Mouse (Mus musculus): ENCODE results near the gene Grtp1. TPM values are rescaled to one million over a fixed set of nuclear protein-coding genes. Genes with fewer than 3 reads are reported as not detected.
A peak's percentile ranks its signal among the peaks of the same experiment; 100 is the strongest.

Gene Grtp1
- polyA plus RNA-seq, 1 experiment from 2014 or later, result 19.8 TPM

DNA sequence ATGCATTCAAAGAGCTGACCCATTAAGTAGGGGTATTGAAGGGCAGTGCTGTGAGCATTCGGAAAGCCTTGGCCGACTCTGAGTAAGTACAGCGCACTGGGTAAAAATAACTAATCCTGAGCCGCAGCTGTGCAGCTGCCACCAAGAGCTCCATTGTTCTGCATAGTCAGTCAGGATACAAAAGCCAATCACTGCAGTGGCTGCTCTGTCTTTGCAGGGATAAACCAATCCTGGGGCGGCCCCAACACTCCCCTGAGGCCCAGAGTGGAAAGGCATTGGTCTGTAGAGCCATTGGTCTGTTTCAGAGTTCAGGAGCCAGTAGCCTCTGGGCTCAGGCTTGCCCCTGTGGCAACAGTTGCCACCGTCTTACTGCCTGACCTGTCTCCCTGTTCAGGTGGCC is 25.9 kb upstream of the Grtp1 start:
- H3K36me3 ChIP-seq, result peaks cover 41% of the 10 kb centered on the region
- peak; percentile 39; the same call in 1 of the 2 replicates for ATAC-seq (ENCODE audit: insufficient number of reproducible peaks, low FRiP score)
- no peak overlapping the region for H3K4me3 ChIP-seq
- peaks cover 57% of the 10 kb centered on the region for H3K4me1 ChIP-seq (replicated peaks)
- H3K9ac ChIP-seq, result peak overlapping the region; percentile 52
- peak overlapping the region; percentile 86 for H3K27ac ChIP-seq (ENCODE audit: poor library complexity, severe bottlenecking)
- H3K9me3 ChIP-seq (replicated peaks), result no peaks in the 10 kb centered on the region
- peak overlapping the region; percentile 40 for H3K4me2 ChIP-seq
- WGBS, result 57% methylated on average over 6 of the region's 6 CpGs
- H3K27me3 ChIP-seq (replicated peaks), result no peaks in the 10 kb centered on the region

DNA sequence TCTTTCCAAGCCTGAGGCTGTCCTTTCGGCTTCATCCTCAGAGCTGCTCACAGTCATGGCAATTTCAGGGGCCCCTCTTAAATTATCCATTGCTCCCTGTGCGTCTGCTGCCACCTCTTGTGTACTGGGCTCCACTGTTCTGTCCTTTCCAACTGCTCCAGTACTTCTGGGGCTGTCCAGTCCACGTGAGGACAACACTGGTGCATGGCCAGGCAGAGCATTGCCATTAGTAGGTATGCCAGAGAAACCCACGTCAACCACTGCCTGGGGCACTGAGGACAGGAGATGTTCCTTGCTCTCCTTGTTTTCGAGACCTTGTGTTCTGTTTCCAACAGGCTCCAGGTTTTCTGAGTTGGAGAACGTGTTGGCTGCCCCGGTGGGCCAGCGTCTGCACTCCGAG is 24.0 kb upstream of the Grtp1 start:
- H3K36me3 ChIP-seq, result peaks cover 49% of the 10 kb centered on the region
- no peaks in the 10 kb centered on the region for H3K27me3 ChIP-seq (replicated peaks)
- H3K27ac ChIP-seq (ENCODE audit: poor library complexity, severe bottlenecking), result no peak overlapping the region
- no peak for ATAC-seq (ENCODE audit: insufficient number of reproducible peaks, low FRiP score)
- no peak overlapping the region for H3K4me3 ChIP-seq
- H3K4me1 ChIP-seq (replicated peaks), result peaks cover 38% of the 10 kb centered on the region
- no peak overlapping the region for H3K4me2 ChIP-seq
- 79% methylated on average over 9 of the region's 9 CpGs for WGBS
- no peaks in the 10 kb centered on the region for H3K9me3 ChIP-seq (replicated peaks)
- no peak overlapping the region for H3K9ac ChIP-seq

GRCm38 (mm10) chr8:13218441-13218840 is 18.0 kb upstream of the Grtp1 start:
- Histone ChIP-seq H3K9me3 (replicated peaks) (no peaks in the 10 kb centered on the region), H3K4me2 (no peak overlapping the region), H3K4me3 (no peak overlapping the region), H3K27ac (ENCODE audit: poor library complexity, severe bottlenecking) (no peak overlapping the region), H3K9ac (no peak overlapping the region), H3K36me3 (peaks cover 29% of the 10 kb centered on the region), H3K27me3 (replicated peaks) (no peaks in the 10 kb centered on the region), H3K4me1 (replicated peaks) (peaks cover 28% of the 10 kb centered on the region)
- no peak for ATAC-seq (ENCODE audit: insufficient number of reproducible peaks, low FRiP score)
- WGBS, result 85% methylated on average over 4 of the region's 4 CpGs

GRCm38 (mm10) chr8:13217986-13218385 is 17.6 kb upstream of the Grtp1 start:
- Histone ChIP-seq H3K4me1 (replicated peaks) (peaks cover 33% of the 10 kb centered on the region), H3K4me2 (no peak overlapping the region), H3K27me3 (replicated peaks) (no peaks in the 10 kb centered on the region), H3K9ac (no peak overlapping the region), H3K9me3 (replicated peaks) (no peaks in the 10 kb centered on the region), H3K4me3 (no peak overlapping the region), H3K27ac (ENCODE audit: poor library complexity, severe bottlenecking) (no peak overlapping the region), H3K36me3 (peaks cover 25% of the 10 kb centered on the region)
- no peak for ATAC-seq (ENCODE audit: insufficient number of reproducible peaks, low FRiP score)

- Histone ChIP-seq H3K27ac (ENCODE audit: poor library complexity, severe bottlenecking) (no peak overlapping the region), H3K4me1 (replicated peaks) (peaks cover 38% of the 10 kb centered on the region), H3K4me2 (no peak overlapping the region), H3K27me3 (replicated peaks) (no peaks in the 10 kb centered on the region), H3K4me3 (no peak overlapping the region), H3K36me3 (peaks cover 16% of the 10 kb centered on the region), H3K9me3 (replicated peaks) (no peaks in the 10 kb centered on the region), H3K9ac (no peak overlapping the region)
- ATAC-seq (ENCODE audit: insufficient number of reproducible peaks, low FRiP score), result no peak
- 35% methylated on average over 5 of the region's 5 CpGs for WGBS
Measured at GRCm38 (mm10) chr8:13217093-13217492, 16.7 kb upstream of the Grtp1 start.

- Histone ChIP-seq H3K9ac (no peak overlapping the region), H3K27me3 (replicated peaks) (no peaks in the 10 kb centered on the region), H3K4me2 (no peak overlapping the region), H3K27ac (ENCODE audit: poor library complexity, severe bottlenecking) (0 out of 2 replicates have a peak overlapping the region, but pooled peaks have one; percentile 6), H3K4me1 (replicated peaks) (peaks cover 40% of the 10 kb centered on the region), H3K36me3 (peaks cover 9% of the 10 kb centered on the region; the same call in 1 of the 2 replicates), H3K9me3 (replicated peaks) (no peaks in the 10 kb centered on the region), H3K4me3 (no peak overlapping the region)
- ATAC-seq (ENCODE audit: insufficient number of reproducible peaks, low FRiP score), result no peak
- 72% methylated on average over 8 of the region's 8 CpGs for WGBS
Measured at GRCm38 (mm10) chr8:13216386-13216785, 16.0 kb upstream of the Grtp1 start.

GRCm38 (mm10) chr8:13213479-13214268 is 13.3 kb upstream of the Grtp1 start:
- peaks cover 62% of the 10 kb centered on the region for H3K4me1 ChIP-seq (replicated peaks)
- no peak overlapping the region for H3K4me3 ChIP-seq
- H3K36me3 ChIP-seq, result no peaks in the 10 kb centered on the region
- peak overlapping the region; percentile 3; the same call in 1 of the 2 replicates for H3K9ac ChIP-seq
- peak; percentile 67 for ATAC-seq (ENCODE audit: insufficient number of reproducible peaks, low FRiP score)
- no peaks in the 10 kb centered on the region for H3K27me3 ChIP-seq (replicated peaks)
- H3K4me2 ChIP-seq, result peak overlapping the region; percentile 58; the same call in 1 of the 2 replicates
- 20% methylated on average over 10 of the region's 10 CpGs for WGBS
- H3K27ac ChIP-seq (ENCODE audit: poor library complexity, severe bottlenecking), result peak overlapping the region; percentile 63
- no peaks in the 10 kb centered on the region for H3K9me3 ChIP-seq (replicated peaks)

DNA sequence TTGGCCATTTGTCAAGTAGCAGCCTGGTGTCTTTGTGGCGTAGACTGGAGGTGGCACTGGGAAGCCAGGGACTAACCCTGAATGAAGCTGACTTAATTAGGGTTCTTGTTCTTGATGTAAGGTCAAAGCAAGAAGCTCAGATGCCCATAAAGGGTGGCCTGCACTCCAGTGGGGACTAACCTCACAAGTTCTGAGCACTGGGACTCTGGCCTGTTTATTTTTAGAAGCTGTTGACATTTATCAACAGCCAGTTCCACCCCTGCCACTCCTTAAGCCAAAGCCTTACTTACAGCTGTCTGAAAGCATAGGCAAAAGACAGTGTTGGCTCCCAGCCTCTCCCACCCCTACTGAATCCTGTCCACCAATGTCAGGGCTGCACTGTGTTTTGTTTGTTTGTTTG is 9.3 kb upstream of the Grtp1 start:
- peak overlapping the region; percentile 90 for H3K27ac ChIP-seq (ENCODE audit: poor library complexity, severe bottlenecking)

GRCm38 (mm10) chr8:13208627-13209355 is 8.4 kb upstream of the Grtp1 start:
- Histone ChIP-seq H3K27ac (ENCODE audit: poor library complexity, severe bottlenecking) (peak overlapping the region; percentile 90), H3K4me1 (replicated peaks) (peaks cover 68% of the 10 kb centered on the region), H3K9me3 (replicated peaks) (no peaks in the 10 kb centered on the region), H3K4me2 (no peak overlapping the region), H3K9ac (peak overlapping the region; percentile 41; the same call in 1 of the 2 replicates), H3K27me3 (replicated peaks) (no peaks in the 10 kb centered on the region), H3K4me3 (no peak overlapping the region), H3K36me3 (no peaks in the 10 kb centered on the region)
- peak; percentile 72 for ATAC-seq (ENCODE audit: insufficient number of reproducible peaks, low FRiP score)
- 23% methylated on average over 6 of the region's 6 CpGs for WGBS

More for the DNA sequence above, 9.3 kb upstream of the Grtp1 start:
- no peaks in the 10 kb centered on the region for H3K36me3 ChIP-seq
- H3K9me3 ChIP-seq (replicated peaks), result no peaks in the 10 kb centered on the region
- H3K4me1 ChIP-seq (replicated peaks), result peaks cover 70% of the 10 kb centered on the region
- WGBS, result 30% methylated on average over 1 of the region's 1 CpGs
- H3K4me2 ChIP-seq, result peak overlapping the region; percentile 48
- ATAC-seq (ENCODE audit: insufficient number of reproducible peaks, low FRiP score), result peak; percentile 42
- no peaks in the 10 kb centered on the region for H3K27me3 ChIP-seq (replicated peaks)
- H3K9ac ChIP-seq, result no peak overlapping the region
- H3K4me3 ChIP-seq, result no peak overlapping the region

DNA sequence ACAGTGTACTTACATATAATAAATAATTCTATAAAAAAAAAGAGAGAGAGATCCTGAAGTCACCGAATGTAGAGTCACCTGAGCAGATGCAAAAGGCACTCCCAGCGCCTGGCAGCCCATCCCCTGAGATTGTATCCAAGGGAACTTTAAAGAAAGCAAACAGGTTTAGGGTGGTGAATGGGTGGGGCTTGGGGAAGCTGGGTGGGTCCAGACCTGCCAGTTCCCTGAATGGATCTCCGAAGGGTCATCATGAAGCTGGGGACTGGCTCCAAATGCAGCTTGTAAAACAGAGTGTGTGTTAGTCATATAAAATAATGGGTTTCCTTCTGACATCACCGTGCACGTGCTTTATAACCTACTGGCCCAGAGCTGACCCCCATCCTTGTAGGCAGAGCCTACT is 5.9 kb upstream of the Grtp1 start:
- Histone ChIP-seq H3K4me1 (replicated peaks) (peaks cover 60% of the 10 kb centered on the region), H3K4me2 (no peak overlapping the region), H3K4me3 (no peak overlapping the region), H3K9me3 (replicated peaks) (0 out of 2 replicates have a peak, but pooled peaks cover 3% of the 10 kb centered on the region), H3K27ac (ENCODE audit: poor library complexity, severe bottlenecking) (no peak overlapping the region), H3K36me3 (no peaks in the 10 kb centered on the region), H3K9ac (no peak overlapping the region), H3K27me3 (replicated peaks) (peaks cover 12% of the 10 kb centered on the region)
- ATAC-seq (ENCODE audit: insufficient number of reproducible peaks, low FRiP score), result no peak
- 39% methylated on average over 5 of the region's 5 CpGs for WGBS

DNA sequence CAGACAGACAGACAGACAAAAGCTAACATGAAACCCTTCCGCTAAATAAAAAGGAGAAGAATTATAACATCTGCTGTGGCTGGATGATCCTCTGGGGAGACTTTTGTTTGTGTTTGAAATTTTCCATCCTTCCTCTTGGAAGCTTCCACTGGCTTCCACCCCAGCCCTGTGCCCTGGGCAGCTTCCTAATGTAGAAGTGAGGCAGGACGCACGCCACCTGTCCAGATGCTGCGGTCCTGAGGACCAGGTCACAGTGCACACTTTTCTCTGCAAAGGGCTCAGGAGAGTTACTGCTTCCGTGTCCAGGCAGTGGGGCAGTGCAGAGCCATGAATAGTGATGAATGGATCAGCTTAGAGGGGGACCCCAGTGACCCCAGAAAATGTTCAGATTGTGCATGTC is 4.9 kb upstream of the Grtp1 start:
- H3K27me3 ChIP-seq (replicated peaks), result peaks cover 12% of the 10 kb centered on the region
- WGBS, result 84% methylated on average over 5 of the region's 5 CpGs
- H3K36me3 ChIP-seq, result no peaks in the 10 kb centered on the region
- H3K4me2 ChIP-seq, result no peak overlapping the region
- 0 out of 2 replicates have a peak, but pooled peaks cover 3% of the 10 kb centered on the region for H3K9me3 ChIP-seq (replicated peaks)
- no peak overlapping the region for H3K4me3 ChIP-seq
- H3K4me1 ChIP-seq (replicated peaks), result peaks cover 50% of the 10 kb centered on the region
- no peak overlapping the region for H3K27ac ChIP-seq (ENCODE audit: poor library complexity, severe bottlenecking)
- no peak for ATAC-seq (ENCODE audit: insufficient number of reproducible peaks, low FRiP score)
- H3K9ac ChIP-seq, result no peak overlapping the region

Measured in heart, embryonic 12.5 days (tissue).